Mouse (Mus musculus) limb, embryonic 10.5 days (tissue): ENCODE results near the gene Mmp14. TPM values are rescaled to one million over a fixed set of nuclear protein-coding genes. Genes with fewer than 3 reads are reported as not detected.

Experiments used
- DNase-seq: peaks from one replicate; pipeline ENCODE4 v3.0.0-alpha.2; 2017; ENCODE audit warnings: low spot score
- H3K27ac ChIP-seq: fragments of 300-500 bp; sonication (generic); 2 replicates; pipeline ENCODE4 v1.5.1; 2016; ENCODE audit warnings: mild to moderate bottlenecking
- H3K27me3 ChIP-seq: fragments of 300-500 bp; sonication (generic); 2 replicates; pipeline ENCODE4 v1.6.1; 2016; ENCODE audit warnings: low read depth, mild to moderate bottlenecking; ENCODE audit not compliant: poor library complexity, severe bottlenecking
- H3K36me3 ChIP-seq: fragments of 300-500 bp; sonication (generic); 2 replicates; pipeline ENCODE4 v1.6.1; 2016; ENCODE audit warnings: mild to moderate bottlenecking, moderate library complexity
- H3K4me1 ChIP-seq: fragments of 300-500 bp; sonication (generic); 2 replicates; pipeline ENCODE4 v1.6.1; 2016
- H3K4me3 ChIP-seq: fragments of 300-500 bp; sonication (generic); 2 replicates; pipeline ENCODE4 v1.5.1; 2016; ENCODE audit warnings: mild to moderate bottlenecking, moderate library complexity
- H3K9me3 ChIP-seq: fragments of 300-500 bp; sonication (generic); replicated peaks from 2 replicates; pipeline ENCODE4 v1.6.1; 2016; ENCODE audit warnings: mild to moderate bottlenecking
- WGBS: fragments of 180-500 bp; shearing (Covaris S2); methylation state at CpG from one replicate; pipeline ENCODE4 v1.1.7; 2016; 5-methylcytosine and 5-hydroxymethylcytosine counted together
- polyA plus RNA-seq: library from polyadenylated mRNA; unstranded; fragments of >200 nt; fragmentation: Nextera tagmentation; extraction: Ambion mirVana; gene quantifications from 2 replicates; pipeline ENCODE4 v1.2.1, GENCODE M21; 2016

Gene Mmp14
- polyA plus RNA-seq, 1 experiment from 2014 or later: 84.7 TPM

- Histone ChIP-seq H3K9me3 (no peaks in the 10 kb centered on the region), H3K27ac (0 out of 2 replicates have a peak overlapping the region, but pooled peaks have one; percentile 47), H3K36me3 (peaks cover 14% of the 10 kb centered on the region), H3K27me3 (no peaks in the 10 kb centered on the region), H3K4me1 (peaks cover 34% of the 10 kb centered on the region), H3K4me3 (no peak overlapping the region)
- 73% methylated on average over 3 of the region's 3 CpGs for WGBS
- no peak for DNase-seq
These were observed 14.1 kb downstream of the Mmp14 start for GRCm38 (mm10) chr14:54445476-54445875.

DNA sequence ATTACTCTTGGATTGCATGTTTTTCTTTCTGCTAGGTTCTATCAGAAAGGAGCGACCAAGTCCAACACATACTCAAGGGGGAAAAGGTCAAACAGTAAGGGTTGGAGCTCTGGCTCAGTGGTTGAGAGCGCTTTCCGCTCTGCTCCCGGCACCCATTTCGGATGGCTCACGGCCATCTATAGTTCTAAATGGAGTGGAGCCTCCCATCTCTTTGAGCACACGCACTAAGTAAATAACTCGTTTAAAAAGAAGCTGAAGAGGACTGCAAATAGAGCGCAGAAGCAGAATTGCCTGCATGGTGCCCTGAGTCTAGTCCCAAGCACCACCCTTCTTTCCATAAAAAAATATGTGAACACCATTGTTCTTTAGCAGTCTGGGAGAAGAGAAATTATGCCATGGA lies 22.2 kb downstream of the Mmp14 start:
- Histone ChIP-seq H3K4me3 (no peak overlapping the region), H3K27me3 (0 out of 2 replicates have a peak, but pooled peaks cover 4% of the 10 kb centered on the region), H3K9me3 (no peaks in the 10 kb centered on the region), H3K36me3 (no peaks in the 10 kb centered on the region), H3K4me1 (peaks cover 6% of the 10 kb centered on the region), H3K27ac (no peak overlapping the region)
- WGBS: 91% methylated on average over 9 of the region's 9 CpGs
- DNase-seq: no peak

- Histone ChIP-seq H3K4me1 (no peaks in the 10 kb centered on the region), H3K4me3 (no peak overlapping the region), H3K36me3 (no peaks in the 10 kb centered on the region), H3K27me3 (0 out of 2 replicates have a peak, but pooled peaks cover 4% of the 10 kb centered on the region), H3K9me3 (no peaks in the 10 kb centered on the region), H3K27ac (no peak overlapping the region)
- DNase-seq: no peak
- WGBS: 87% methylated on average over 11 of the region's 11 CpGs
These were observed 23.5 kb downstream of the Mmp14 start for GRCm38 (mm10) chr14:54454669-54455528.

DNA sequence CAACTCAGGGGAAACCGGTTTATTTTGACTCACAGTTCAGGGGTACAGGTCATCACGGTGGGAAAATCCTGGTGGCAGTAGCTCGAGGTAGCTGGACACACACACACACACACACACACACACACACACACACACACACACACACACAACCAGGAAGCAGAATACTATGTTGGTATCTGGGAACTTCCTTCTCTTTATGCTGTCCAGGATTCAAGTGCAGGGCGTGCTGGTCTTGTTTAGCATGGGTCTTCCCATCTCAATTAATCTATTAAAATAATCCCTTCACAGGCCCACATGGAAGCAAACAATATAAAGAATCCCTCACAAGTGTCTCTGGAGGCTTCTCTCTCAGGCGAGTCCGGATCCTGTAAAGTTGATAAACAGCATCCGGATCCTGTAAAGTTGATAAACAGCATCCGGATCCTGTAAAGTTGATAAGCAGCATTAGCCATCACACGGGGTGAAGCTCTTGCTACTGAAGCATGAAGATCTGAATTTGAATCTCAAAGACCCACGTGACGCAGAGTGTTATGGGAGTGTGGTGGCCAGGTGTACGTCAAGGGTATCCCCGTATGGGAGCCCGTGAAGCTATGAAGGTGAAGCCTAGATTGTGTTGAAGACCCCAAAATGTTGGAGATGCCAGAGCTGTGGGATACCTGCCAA lies 26.6 kb downstream of the Mmp14 start:
- H3K4me3 ChIP-seq: no peak overlapping the region
- no peaks in the 10 kb centered on the region for H3K9me3 ChIP-seq
- no peak for DNase-seq
- H3K27me3 ChIP-seq: no peaks in the 10 kb centered on the region
- H3K27ac ChIP-seq: no peak overlapping the region
- H3K36me3 ChIP-seq: no peaks in the 10 kb centered on the region
- no peaks in the 10 kb centered on the region for H3K4me1 ChIP-seq
- 90% methylated on average over 14 of the region's 14 CpGs for WGBS

DNA sequence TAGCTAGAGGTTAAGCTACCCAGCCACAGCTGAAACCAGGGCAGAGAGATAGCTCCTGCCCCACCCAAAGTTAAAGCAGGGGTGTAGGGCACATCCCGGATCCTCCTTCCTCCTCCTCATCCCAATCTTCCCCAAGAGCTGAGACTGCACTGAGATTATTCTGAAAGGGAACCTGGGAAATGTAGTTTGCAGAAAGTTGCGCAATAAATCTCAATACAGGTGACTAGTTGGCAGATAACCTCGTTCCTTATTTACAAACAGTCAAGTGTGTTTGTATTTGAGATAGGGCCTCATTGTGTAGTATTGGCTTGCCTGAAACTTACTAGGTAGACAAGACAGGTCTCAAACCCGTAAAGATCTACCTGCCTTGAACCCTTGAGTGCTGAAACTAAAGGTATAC lies 30.7 kb downstream of the Mmp14 start:
- no peaks in the 10 kb centered on the region for H3K36me3 ChIP-seq
- peaks cover 12% of the 10 kb centered on the region for H3K4me1 ChIP-seq
- no peak overlapping the region for H3K27ac ChIP-seq
- H3K9me3 ChIP-seq: no peaks in the 10 kb centered on the region
- H3K27me3 ChIP-seq: no peaks in the 10 kb centered on the region
- DNase-seq: no peak
- no peak overlapping the region for H3K4me3 ChIP-seq
- WGBS: 74% methylated on average over 4 of the region's 4 CpGs

DNA sequence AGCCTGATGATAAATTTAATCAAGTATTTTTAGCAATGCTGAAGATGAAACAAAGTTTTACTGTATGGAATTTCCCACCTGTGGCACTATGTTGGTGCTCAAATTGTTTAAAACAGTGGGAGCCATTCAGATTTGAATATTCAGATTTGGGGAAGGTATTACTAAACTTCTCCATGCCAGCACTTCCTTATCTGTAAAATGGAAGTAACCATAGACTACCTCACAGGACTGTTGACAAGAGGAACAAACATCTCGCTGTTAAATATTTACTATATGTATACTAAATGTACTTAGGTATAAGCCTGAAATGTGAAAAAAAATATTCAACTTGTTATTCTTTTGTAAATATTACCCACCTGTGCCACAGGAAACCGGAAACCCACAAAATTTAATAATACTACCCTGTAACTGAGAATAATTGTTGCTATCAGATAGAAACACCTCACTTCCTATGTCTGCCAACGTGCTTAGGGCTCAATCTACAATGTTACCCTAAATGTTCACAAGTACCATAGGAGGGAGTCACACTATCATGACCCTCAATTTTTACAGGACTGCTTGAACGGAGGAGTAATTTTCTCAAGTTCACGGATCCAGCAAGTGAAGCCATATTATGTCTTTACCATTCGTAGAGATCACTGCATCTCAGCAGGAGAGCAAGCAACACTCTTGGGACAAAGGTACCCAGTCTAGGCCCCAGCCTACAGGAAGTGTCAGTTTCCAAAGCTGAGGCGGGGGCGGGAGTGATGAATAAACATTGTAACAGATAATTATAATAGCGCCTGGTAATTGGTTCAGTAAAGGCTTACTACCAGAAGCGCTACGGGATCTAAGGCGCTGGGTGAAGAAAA lies 31.9 kb downstream of the Mmp14 start:
- H3K4me3 ChIP-seq: peak overlapping the region; percentile 86
- H3K36me3 ChIP-seq: peaks cover 12% of the 10 kb centered on the region
- DNase-seq: no peak
- 18% methylated on average over 12 of the region's 12 CpGs for WGBS
- peak overlapping the region; percentile 86; the same call in 1 of the 2 replicates for H3K27ac ChIP-seq
- H3K9me3 ChIP-seq: no peaks in the 10 kb centered on the region
- no peaks in the 10 kb centered on the region for H3K27me3 ChIP-seq
- peaks cover 19% of the 10 kb centered on the region for H3K4me1 ChIP-seq

- Histone ChIP-seq H3K9me3 (no peaks in the 10 kb centered on the region), H3K36me3 (peaks cover 18% of the 10 kb centered on the region), H3K4me3 (peak within 1 kb of the TSS; percentile 86), H3K4me1 (peaks cover 19% of the 10 kb centered on the region), H3K27me3 (no peaks in the 10 kb centered on the region), H3K27ac (peak within 1 kb of the TSS; percentile 86)
- WGBS: under 1% methylated on average over 35 of the region's 35 CpGs
- peak; percentile 93 for DNase-seq
These were observed 32.5 kb downstream of the Mmp14 start, which contains the start of gene Lrp10 for GRCm38 (mm10) chr14:54463959-54464292. Lrp10 (plus strand) TSS chr14:54464137.

- DNase-seq: peak; percentile 76
- under 1% methylated on average over 57 of the region's 57 CpGs for WGBS
- Histone ChIP-seq H3K9me3 (no peaks in the 10 kb centered on the region), H3K36me3 (peaks cover 23% of the 10 kb centered on the region), H3K4me1 (peaks cover 19% of the 10 kb centered on the region), H3K27me3 (no peaks in the 10 kb centered on the region), H3K4me3 (peak overlapping the region; percentile 86), H3K27ac (peak overlapping the region; percentile 86)
These were observed 33.0 kb downstream of the Mmp14 start for GRCm38 (mm10) chr14:54464293-54465005.

DNA sequence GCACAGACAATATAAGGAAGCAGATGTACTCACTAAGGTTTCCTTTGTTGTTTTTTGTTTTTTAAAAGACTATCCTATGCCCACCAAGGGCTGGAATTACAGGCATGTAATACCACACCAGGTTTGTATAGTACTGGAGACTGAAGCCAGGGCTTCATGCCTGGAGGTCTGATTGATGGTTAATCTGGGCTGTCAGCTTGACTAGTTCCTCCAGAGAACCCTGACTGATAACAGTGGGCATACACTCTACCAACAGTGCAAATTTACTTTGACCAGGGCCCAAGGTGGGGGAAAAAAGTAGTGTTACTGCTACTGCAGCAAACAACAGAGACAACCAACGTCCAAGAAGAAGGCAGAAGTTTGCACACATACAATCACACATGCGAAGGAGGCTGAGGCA lies 40.1 kb downstream of the Mmp14 start:
- 83% methylated on average over 2 of the region's 2 CpGs for WGBS
- H3K4me3 ChIP-seq: no peak overlapping the region
- no peak overlapping the region for H3K27ac ChIP-seq
- peaks cover 19% of the 10 kb centered on the region for H3K4me1 ChIP-seq
- peaks cover 9% of the 10 kb centered on the region for H3K27me3 ChIP-seq
- no peaks in the 10 kb centered on the region for H3K9me3 ChIP-seq
- H3K36me3 ChIP-seq: peaks cover 33% of the 10 kb centered on the region
- no peak for DNase-seq

DNA sequence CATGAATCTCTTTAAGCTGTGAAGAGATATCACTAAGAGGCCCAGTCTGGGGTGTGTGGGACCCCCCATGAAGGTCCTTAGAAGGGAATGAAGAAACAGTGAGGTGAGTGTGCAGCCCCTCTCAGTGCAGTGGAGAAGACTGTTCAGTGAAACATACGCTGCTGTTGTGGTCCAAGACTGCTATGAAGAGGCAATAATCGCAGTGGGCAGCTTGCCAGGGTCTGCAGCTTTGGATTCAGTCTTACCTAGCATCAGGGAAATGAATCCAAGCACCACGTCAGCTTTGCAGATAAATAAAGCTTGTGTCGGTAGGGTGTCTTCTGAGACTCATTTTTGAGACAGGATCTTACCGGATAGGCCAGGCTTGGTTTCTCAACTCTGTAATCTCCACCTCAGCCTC lies 41.3 kb downstream of the Mmp14 start:
- Histone ChIP-seq H3K4me1 (peaks cover 21% of the 10 kb centered on the region), H3K27me3 (peaks cover 21% of the 10 kb centered on the region), H3K36me3 (peaks cover 28% of the 10 kb centered on the region), H3K27ac (no peak overlapping the region), H3K9me3 (no peaks in the 10 kb centered on the region), H3K4me3 (no peak overlapping the region)
- WGBS: 82% methylated on average over 5 of the region's 5 CpGs
- no peak for DNase-seq

DNA sequence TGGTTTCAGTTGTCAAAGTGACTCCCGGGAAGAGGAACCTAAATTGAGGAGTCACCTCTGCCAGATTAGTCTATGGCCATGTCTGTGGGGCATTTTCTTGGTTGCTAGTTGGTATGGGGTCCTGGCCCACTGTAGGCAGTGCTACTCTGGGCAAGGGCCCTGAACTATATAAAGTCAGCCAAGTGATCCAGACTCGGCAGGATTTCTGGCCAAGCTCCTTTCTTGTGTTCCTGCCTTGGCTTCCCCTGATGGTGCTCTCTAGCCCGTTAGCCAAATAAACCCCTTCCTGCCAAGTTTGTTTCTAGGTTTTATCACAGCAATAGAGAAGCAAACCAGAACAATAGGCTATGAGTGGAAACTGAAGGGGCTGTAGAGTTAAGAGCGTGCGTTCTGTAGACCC lies 43.3 kb downstream of the Mmp14 start:
- H3K4me3 ChIP-seq: no peak overlapping the region
- H3K27me3 ChIP-seq: peaks cover 41% of the 10 kb centered on the region
- no peak overlapping the region for H3K27ac ChIP-seq
- DNase-seq: no peak
- peaks cover 7% of the 10 kb centered on the region for H3K36me3 ChIP-seq
- H3K9me3 ChIP-seq: no peaks in the 10 kb centered on the region
- H3K4me1 ChIP-seq: peaks cover 30% of the 10 kb centered on the region
- 84% methylated on average over 5 of the region's 5 CpGs for WGBS
